In the genomic region with DNA sequence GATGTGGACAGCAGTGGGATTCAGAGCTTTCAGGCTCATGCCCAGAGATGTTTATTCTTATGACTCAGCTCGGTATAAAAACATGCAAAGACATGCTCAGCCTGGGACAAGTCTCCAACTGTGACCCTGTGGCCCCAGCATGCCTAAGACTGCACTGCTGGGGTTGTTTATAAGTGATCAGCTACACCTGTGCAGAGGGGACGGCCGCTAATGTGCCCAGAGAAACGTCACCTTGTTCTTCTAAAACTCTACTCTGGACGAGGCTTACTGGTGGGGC, we compare ENCODE assay signal across 23 mouse cellular contexts.
DNase-seq lines count a peak whose midpoint lies in the region; ATAC-seq and TF ChIP-seq lines count a peak whose summit lies in the region.
"Had no signal": no experiment of that assay in that cellular context is flagged by ENCODE, and none has a peak within 500 bp of the region (broad histone marks: within the 10 kb centered on the region; RNA-seq: fewer than 3 reads in every experiment).

No protein-coding gene starts in this region.

- no peaks in the 10 kb centered on the region for H3K36me3 ChIP-seq in limb, embryonic 15.5 days
- peaks cover 27% of the 10 kb centered on the region for H3K36me3 ChIP-seq in limb, embryonic 10.5 days
- peaks cover 41% of the 10 kb centered on the region for H3K36me3 ChIP-seq in C2C12 (ENCODE audit: control insufficient read depth, insufficient read depth)
- no peaks in the 10 kb centered on the region for H3K36me3 ChIP-seq in stomach, embryonic 15.5 days
- H3K36me3 ChIP-seq: forebrain, embryonic 12.5 days had no signal

- no peak for TF ChIP-seq CTCF in gastrocnemius, adult 2 months (IDR thresholded peaks at IDR 0.05)
- TF ChIP-seq CTCF in C2C12 (IDR thresholded peaks at IDR 0.05; ENCODE audit: control insufficient read depth, insufficient read depth, insufficient read length): no peak

- H3K4me1 ChIP-seq in limb, embryonic 15.5 days: peaks cover 17% of the 10 kb centered on the region
- peaks cover 12% of the 10 kb centered on the region; the same call in 1 of the 2 replicates for H3K4me1 ChIP-seq in limb, embryonic 10.5 days
- H3K4me1 ChIP-seq in stomach, embryonic 15.5 days: peaks cover 13% of the 10 kb centered on the region

- no peaks in the 10 kb centered on the region for H3K27me3 ChIP-seq in limb, embryonic 15.5 days
- no peaks in the 10 kb centered on the region for H3K27me3 ChIP-seq in limb, embryonic 10.5 days (ENCODE audit: low read depth, poor library complexity, severe bottlenecking)
- no peaks in the 10 kb centered on the region for H3K27me3 ChIP-seq in C2C12 (ENCODE audit: control insufficient read depth, insufficient read depth, insufficient read length)
- no peaks in the 10 kb centered on the region for H3K27me3 ChIP-seq in stomach, embryonic 15.5 days (replicated peaks)
- H3K27me3 ChIP-seq: CH12.LX; megakaryocyte, embryonic 14.5 days had no signal

- H3ac ChIP-seq in C2C12 (ENCODE audit: control insufficient read depth, insufficient read length, low read depth): no peak overlapping the region

- no peak for DNase-seq in gastrocnemius, adult 2 months
- DNase-seq in gastrocnemius, adult 8-10 months (ENCODE audit: low spot score in 2 of 2): no peak
- no peak for DNase-seq in limb, embryonic 10.5 days (ENCODE audit: low spot score)
- DNase-seq in kidney, adult 9 months: no peak
- DNase-seq: cerebellum, adult 18-20 months; cerebellum, postnatal 25 days; embryo, embryonic 11 days; gastrocnemius, postnatal 25 days; heart, adult 2 months; kidney, postnatal 14 days; layer of hippocampus, postnatal 36 days; liver; retina, postnatal 1 day; thymus, postnatal 36 days had no signal

- no peak for ATAC-seq in limb, embryonic 15.5 days (ENCODE audit: insufficient number of reproducible peaks, low FRiP score, low TSS enrichment, low read depth)
- ATAC-seq in stomach, embryonic 15.5 days (ENCODE audit: insufficient read depth, low FRiP score, low read depth): no peak
- ATAC-seq: intestine, postnatal 0 days; midbrain, embryonic 16.5 days had no signal

- no peak overlapping the region for H3K4me2 ChIP-seq in limb, embryonic 15.5 days
- no peak overlapping the region for H3K4me2 ChIP-seq in stomach, embryonic 15.5 days
- H3K4me2 ChIP-seq: forebrain, embryonic 12.5 days had no signal

- 52% methylated on average over 5 of the region's 5 CpGs for WGBS in limb, embryonic 15.5 days
- WGBS in limb, embryonic 10.5 days: 78% methylated on average over 5 of the region's 5 CpGs
- 38% methylated on average over 5 of the region's 5 CpGs for WGBS in stomach, embryonic 15.5 days

- no peak overlapping the region for H3K9ac ChIP-seq in limb, embryonic 15.5 days
- H3K9ac ChIP-seq in stomach, embryonic 15.5 days: no peak overlapping the region
- H3K9ac ChIP-seq: forebrain, embryonic 12.5 days had no signal

- peak overlapping the region; percentile 55 for H3K27ac ChIP-seq in gastrocnemius, adult 2 months
- H3K27ac ChIP-seq in limb, embryonic 15.5 days: 0 out of 2 replicates have a peak overlapping the region, but pooled peaks have one; percentile 11
- H3K27ac ChIP-seq in limb, embryonic 10.5 days: no peak overlapping the region
- peak overlapping the region; percentile 31; the same call in 1 of the 2 replicates for H3K27ac ChIP-seq in stomach, embryonic 15.5 days
- H3K27ac ChIP-seq: forebrain, embryonic 12.5 days; layer of hippocampus, adult 2 months had no signal

- H3K79me2 ChIP-seq in C2C12 (ENCODE audit: control insufficient read depth, insufficient read depth): peaks cover 100% of the 10 kb centered on the region

- intact Hi-C loops in gastrocnemius, adult 2 months (cut with DNase I): no loop called here

- H3K79me3 ChIP-seq in C2C12 (ENCODE audit: low read depth): peaks cover 85% of the 10 kb centered on the region

- no peaks in the 10 kb centered on the region for H3K9me3 ChIP-seq in limb, embryonic 15.5 days
- no peaks in the 10 kb centered on the region for H3K9me3 ChIP-seq in limb, embryonic 10.5 days (replicated peaks)
- no peaks in the 10 kb centered on the region for H3K9me3 ChIP-seq in stomach, embryonic 15.5 days
- H3K9me3 ChIP-seq: forebrain, embryonic 12.5 days; megakaryocyte, embryonic 14.5 days had no signal

- no peak overlapping the region for H3K4me3 ChIP-seq in gastrocnemius, adult 2 months
- no peak overlapping the region for H3K4me3 ChIP-seq in limb, embryonic 15.5 days
- no peak overlapping the region for H3K4me3 ChIP-seq in limb, embryonic 10.5 days
- no peak overlapping the region for H3K4me3 ChIP-seq in C2C12 (ENCODE audit: insufficient read depth, poor library complexity, severe bottlenecking)
- H3K4me3 ChIP-seq in stomach, embryonic 15.5 days (replicated peaks): no peak overlapping the region
- H3K4me3 ChIP-seq: forebrain, embryonic 12.5 days; heart, adult 2 months; layer of hippocampus, adult 2 months; megakaryocyte, embryonic 14.5 days had no signal

TF ChIP-seq in C2C12, 6 proteins besides CTCF, POLR2A, EP300 and RAD21:
- TF ChIP-seq CEBPB (IDR thresholded peaks at IDR 0.05; ENCODE audit: low read depth): no peak
- peak; percentile 57 for TF ChIP-seq MAX (IDR thresholded peaks at IDR 0.05)
- TF ChIP-seq MYOG (IDR thresholded peaks at IDR 0.05; ENCODE audit: control insufficient read depth, extremely low read depth, insufficient read length): no peak
- no peak for TF ChIP-seq MYOD1 (IDR thresholded peaks at IDR 0.05; ENCODE audit: control insufficient read depth, insufficient read length, low read depth)
- peak; percentile 25 for TF ChIP-seq FOSL1 (IDR thresholded peaks at IDR 0.05; ENCODE audit: insufficient read depth, low read length, poor library complexity, severe bottlenecking)
- TF ChIP-seq USF1 (IDR thresholded peaks at IDR 0.05; ENCODE audit: low read depth): no peak
